8 mouse cellular contexts compared by ENCODE assay signal in genomic region chr1:172217148-172217547, GRCm38 (mm10). TPM values are rescaled to one million over a fixed set of nuclear protein-coding genes. Genes with fewer than 3 reads are reported as not detected.
DNase-seq lines count a peak whose midpoint lies in the region; ATAC-seq lines count a peak whose summit lies in the region.

No protein-coding gene starts in this region.

- 2% methylated on average over 5 of the region's 5 CpGs for WGBS in hindbrain, embryonic 13.5 days

- no peaks in the 10 kb centered on the region for H3K9me3 ChIP-seq in hindbrain, embryonic 13.5 days

- peak; percentile 12; the same call in 1 of the 2 replicates for ATAC-seq in hindbrain, embryonic 13.5 days (ENCODE audit: low FRiP score)

- peak overlapping the region; percentile 36 for H3K4me2 ChIP-seq in hindbrain, embryonic 13.5 days

- peaks cover 74% of the 10 kb centered on the region for H3K4me1 ChIP-seq in hindbrain, embryonic 13.5 days (replicated peaks)

- no peak overlapping the region for H3K4me3 ChIP-seq in hindbrain, embryonic 13.5 days

- H3K9ac ChIP-seq in hindbrain, embryonic 13.5 days = peak overlapping the region; percentile 13; the same call in 1 of the 2 replicates

- peak overlapping the region; percentile 40; the same call in 1 of the 2 replicates for H3K27ac ChIP-seq in hindbrain, embryonic 13.5 days

- DNase-seq in R1 (ENCODE audit: low read depth, low spot score) = peak; percentile 96
- DNase-seq in cerebellum, postnatal 10 days = peak; percentile 95
- DNase-seq in frontal cortex, postnatal 14 days (ENCODE audit: low spot score in 2 of 2) = peak; percentile 85 to 86
- peak; percentile 93 to 94 for DNase-seq in layer of hippocampus, postnatal 36 days
- peak; percentile 93 for DNase-seq in lung, postnatal 36 days
- DNase-seq in retina, embryonic 14.5 days (ENCODE audit: low spot score) = peak; percentile 95
- peak; percentile 92 to 93 for DNase-seq in thymus, postnatal 36 days

- H3K36me3 ChIP-seq in hindbrain, embryonic 13.5 days = no peaks in the 10 kb centered on the region

- H3K27me3 ChIP-seq in hindbrain, embryonic 13.5 days = no peaks in the 10 kb centered on the region

RNA-seq across cellular contexts. Expression of gene Casq1, which starts 2.5 kb away (rescaled TPM):
- 2.3 and 2.4 TPM in 2 replicates for polyA plus RNA-seq in hindbrain, embryonic 13.5 days (2015; fragmentation: Nextera tagmentation; extraction: Ambion mirVana)
- total RNA-seq in layer of hippocampus, postnatal 36 days (2021) = under 1 TPM in 1 of 2 experiments, not detected in 1; 0.87 TPM

RNA-seq across cellular contexts. Expression of gene Pea15a, which starts 10.5 kb away (rescaled TPM):
- 400 and 410 TPM in 2 replicates for polyA plus RNA-seq in hindbrain, embryonic 13.5 days (2015; fragmentation: Nextera tagmentation; extraction: Ambion mirVana)
- 100 to 1,000 TPM; 418 to 426 TPM for total RNA-seq in layer of hippocampus, postnatal 36 days (2021)

RNA-seq across cellular contexts. Expression of gene Atp1a4, which starts 41.1 kb away (rescaled TPM):
- polyA plus RNA-seq in hindbrain, embryonic 13.5 days (2015; fragmentation: Nextera tagmentation; extraction: Ambion mirVana) = 0.06 TPM in 1 of 2 replicates, not detected in the other
- not detected for total RNA-seq in layer of hippocampus, postnatal 36 days (2021)

RNA-seq across cellular contexts. Expression of gene Igsf8, which starts 44.3 kb away (rescaled TPM):
- polyA plus RNA-seq in hindbrain, embryonic 13.5 days (2015; fragmentation: Nextera tagmentation; extraction: Ambion mirVana) = 104 and 112 TPM in 2 replicates
- total RNA-seq in layer of hippocampus, postnatal 36 days (2021) = 100 to 1,000 TPM; 256 to 272 TPM
